Mouse (Mus musculus) testis, adult 2 months (tissue): ENCODE data around the gene Atp1b1.
A peak's percentile ranks its signal among the peaks of the same experiment; 100 is the strongest.

Experiments used
- CTCF ChIP-seq: fragments of 200-500 bp; IDR thresholded peaks from 2 replicates; pipeline ENCODE4 v1.5.1; 2012; ENCODE audit warnings: low read depth, mild to moderate bottlenecking, inconsistent platforms, low read length, moderate library complexity; ENCODE audit not compliant: control insufficient read depth, insufficient read depth, insufficient replicate concordance
- POLR2A ChIP-seq: fragments of 200-500 bp; IDR thresholded peaks from 2 replicates; pipeline ENCODE4 v1.6.1; 2012; ENCODE audit warnings: low read depth, mild to moderate bottlenecking, inconsistent platforms, low read length, moderate library complexity; ENCODE audit not compliant: control insufficient read depth

- TF ChIP-seq CTCF: no peak
- peak; percentile 61 for TF ChIP-seq POLR2A
These were observed at the start of gene Atp1b1 for GRCm38 (mm10) chr1:164458245-164458613.
